Mouse (Mus musculus) CD4-positive, CD25-positive, alpha-beta regulatory T cell, adult 4 months (primary cell): ENCODE results near the gene Acot7. TPM values are rescaled to one million over a fixed set of nuclear protein-coding genes. Genes with fewer than 3 reads are reported as not detected.

Source experiments
- ATAC-seq: one replicate; pipeline ENCODE4 v1.8.0; 2017
- polyA plus RNA-seq, 2 experiments: library from polyadenylated mRNA; unstranded; fragments of 100-300 nt; shearing (Covaris generic); gene quantifications; one replicate each; pipeline ENCODE4 v1.2.1; 2017

The Acot7 gene
- 100 to 1,000 TPM; 108 to 145 TPM for polyA plus RNA-seq

GRCm38 (mm10) chr4:152177537-152178343 is at the start of gene Acot7:
TSS of gene Acot7 (plus strand) at chr4:152178134.
- ATAC-seq, result peak; percentile 88

- no peak for ATAC-seq
Observed at GRCm38 (mm10) chr4:152128784-152129183, 49.1 kb upstream of the Acot7 start.

- ATAC-seq, result no peak
Observed at GRCm38 (mm10) chr4:152129395-152129930, 48.5 kb upstream of the Acot7 start.

GRCm38 (mm10) chr4:152130771-152131653 is 46.9 kb upstream of the Acot7 start:
- ATAC-seq, result peak; percentile 67

- ATAC-seq, result peak; percentile 34
Observed at GRCm38 (mm10) chr4:152131809-152132771, 45.8 kb upstream of the Acot7 start.

GRCm38 (mm10) chr4:152132772-152133169 is 45.2 kb upstream of the Acot7 start:
- ATAC-seq, result no peak

- ATAC-seq, result no peak
Observed at GRCm38 (mm10) chr4:152133213-152133612, 44.7 kb upstream of the Acot7 start.

- ATAC-seq, result peak; percentile 22
Observed at GRCm38 (mm10) chr4:152134507-152134906, 43.4 kb upstream of the Acot7 start.

GRCm38 (mm10) chr4:152135363-152135762 is 42.6 kb upstream of the Acot7 start:
- no peak for ATAC-seq

GRCm38 (mm10) chr4:152136112-152136875 is 41.6 kb upstream of the Acot7 start:
- no peak for ATAC-seq

GRCm38 (mm10) chr4:152136876-152137250 is 41.1 kb upstream of the Acot7 start:
- no peak for ATAC-seq

- ATAC-seq, result peak; percentile 78
Observed at GRCm38 (mm10) chr4:152138497-152139260, 39.3 kb upstream of the Acot7 start.

GRCm38 (mm10) chr4:152140441-152140840 is 37.5 kb upstream of the Acot7 start:
- peak; percentile 30 for ATAC-seq

- ATAC-seq, result no peak
Observed at GRCm38 (mm10) chr4:152141521-152142135, 36.3 kb upstream of the Acot7 start.

- no peak for ATAC-seq
Observed at GRCm38 (mm10) chr4:152143632-152144031, 34.3 kb upstream of the Acot7 start.

- no peak for ATAC-seq
Observed at GRCm38 (mm10) chr4:152145473-152145872, 32.5 kb upstream of the Acot7 start.

- no peak for ATAC-seq
Observed at GRCm38 (mm10) chr4:152146033-152146827, 31.7 kb upstream of the Acot7 start.

GRCm38 (mm10) chr4:152150546-152150945 is 27.4 kb upstream of the Acot7 start:
- no peak for ATAC-seq

- ATAC-seq, result no peak
Observed at GRCm38 (mm10) chr4:152151451-152151965, 26.4 kb upstream of the Acot7 start.
